8 mouse cellular contexts compared by ENCODE assay signal in the genomic region with DNA sequence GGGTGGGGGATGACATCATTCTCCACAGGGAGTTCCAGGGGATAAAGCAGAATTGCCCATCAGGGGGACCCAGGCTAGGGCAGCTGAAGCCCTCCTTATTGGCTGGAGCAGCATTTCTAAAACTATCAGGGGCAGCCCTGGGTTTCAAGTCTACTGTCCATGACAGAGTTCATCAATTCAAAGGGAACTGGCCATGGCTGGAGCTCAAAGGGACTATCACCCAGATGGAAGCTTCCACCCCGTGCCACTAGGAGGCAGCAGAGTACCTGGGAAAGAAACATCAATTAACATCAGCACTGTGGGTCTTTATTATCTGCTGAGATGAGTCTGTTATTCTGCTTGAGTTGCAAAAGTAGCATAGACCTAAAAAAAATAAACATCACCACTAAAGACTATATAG.
DNase-seq lines count a peak whose midpoint lies in the region; ATAC-seq lines count a peak whose summit lies in the region.

No protein-coding gene starts in this region.

- H3K9me3 ChIP-seq in forebrain, embryonic 10.5 days, result no peaks in the 10 kb centered on the region
- no peaks in the 10 kb centered on the region for H3K9me3 ChIP-seq in forebrain, embryonic 15.5 days

- no peaks in the 10 kb centered on the region for H3K27me3 ChIP-seq in forebrain, embryonic 10.5 days (ENCODE audit: poor library complexity, severe bottlenecking)
- H3K27me3 ChIP-seq in forebrain, embryonic 15.5 days, result no peaks in the 10 kb centered on the region

- no peak overlapping the region for H3K9ac ChIP-seq in forebrain, embryonic 15.5 days (replicated peaks)

- H3K36me3 ChIP-seq in forebrain, embryonic 10.5 days (replicated peaks), result no peaks in the 10 kb centered on the region
- H3K36me3 ChIP-seq in forebrain, embryonic 15.5 days, result no peaks in the 10 kb centered on the region

- 0% methylated on average over 1 of the region's 1 CpGs for WGBS in forebrain, embryonic 10.5 days
- WGBS in forebrain, embryonic 15.5 days, result 0% methylated on average over 1 of the region's 1 CpGs

- H3K4me3 ChIP-seq in forebrain, embryonic 10.5 days, result no peak overlapping the region
- H3K4me3 ChIP-seq in forebrain, embryonic 15.5 days, result no peak overlapping the region

- no peak overlapping the region for H3K4me2 ChIP-seq in forebrain, embryonic 15.5 days (replicated peaks)

- H3K4me1 ChIP-seq in forebrain, embryonic 10.5 days, result no peaks in the 10 kb centered on the region
- no peaks in the 10 kb centered on the region for H3K4me1 ChIP-seq in forebrain, embryonic 15.5 days

- DNase-seq in forebrain, embryonic 10.5 days (ENCODE audit: extremely low spot score, low spot score), result peak; percentile 37
- peak; percentile 62 for DNase-seq in ZHBTc4 (ENCODE audit: low read depth, low spot score)
- peak; percentile 49 to 50 for DNase-seq in cerebellum, postnatal 36 days
- peak; percentile 61 to 65 for DNase-seq in layer of hippocampus, postnatal 36 days
- peak; percentile 67 for DNase-seq in mesoderm, embryonic 11.5 days (ENCODE audit: low read depth, low spot score)
- peak; percentile 11 for DNase-seq in thymus, postnatal 0 days (ENCODE audit: low spot score)

- H3K27ac ChIP-seq in forebrain, embryonic 10.5 days, result no peak overlapping the region
- no peak overlapping the region for H3K27ac ChIP-seq in forebrain, embryonic 15.5 days (replicated peaks)

- ATAC-seq in forebrain, embryonic 15.5 days (replicated peaks), result no peak; the same call in 1 of the 2 replicates
- ATAC-seq in hematopoietic stem cell, adult 5-6 weeks (replicated peaks in 1 of 2; ENCODE audit: insufficient read depth in 1 of 2, low FRiP score in 2 of 2, low TSS enrichment in 1 of 2, low read depth in 1 of 2, poor library complexity in 2 of 2, severe bottlenecking in 2 of 2), result peak; percentile 64 to 87; a peak in 3 of 4 replicates

Comparison
In these comparisons a context has a peak if more than half of its experiments do, and no peak if none do; other contexts are left out.
1. DNase-seq: peak in every context shown above with its lines; median percentile 67 in mesoderm, embryonic 11.5 days; 63 in layer of hippocampus, postnatal 36 days; 62 in ZHBTc4; 50 in cerebellum, postnatal 36 days; 37 in forebrain, embryonic 10.5 days; 11 in thymus, postnatal 0 days.